Mouse (Mus musculus): ENCODE measurements around the gene A930017K11Rik. TPM values are rescaled to one million over a fixed set of nuclear protein-coding genes. Genes with fewer than 3 reads are reported as not detected.

Gene A930017K11Rik
- polyA plus RNA-seq, 1 experiment from 2014 or later, result not detected

- no peaks in the 10 kb centered on the region for H3K9me3 ChIP-seq (ENCODE audit: control insufficient read depth, low read length)
- DNase-seq (ENCODE audit: low spot score) (no peak), ATAC-seq (ENCODE audit: low read depth) (no peak)
- H3K27me3 ChIP-seq (replicated peaks; ENCODE audit: control insufficient read depth, insufficient read depth, low read length), result no peaks in the 10 kb centered on the region
- H3K36me3 ChIP-seq (ENCODE audit: control insufficient read depth, insufficient read depth, low read length), result peaks cover 62% of the 10 kb centered on the region
- H3K4me1 ChIP-seq (ENCODE audit: control insufficient read depth, insufficient read depth, low read length), result no peaks in the 10 kb centered on the region
- H3K9ac ChIP-seq (ENCODE audit: low read depth, low read length), result no peak overlapping the region
- H3K4me2 ChIP-seq (ENCODE audit: low read depth, low read length), result no peak overlapping the region
- H3K4me3 ChIP-seq (ENCODE audit: low read depth, low read length), result no peak overlapping the region
- H3K27ac ChIP-seq (replicated peaks; ENCODE audit: low read depth, low read length), result no peak overlapping the region
- WGBS, result 96% methylated on average over 7 of the region's 7 CpGs
Observed at GRCm38 (mm10) chr17:25962413-25962905, 10.1 kb upstream of the A930017K11Rik start.

- no peaks in the 10 kb centered on the region for H3K9me3 ChIP-seq (ENCODE audit: control insufficient read depth, low read length)
- no peak for DNase-seq (ENCODE audit: low spot score)
- 92% methylated on average over 5 of the region's 5 CpGs for WGBS
- no peak overlapping the region for H3K27ac ChIP-seq (replicated peaks; ENCODE audit: low read depth, low read length)
- H3K4me1 ChIP-seq (ENCODE audit: control insufficient read depth, insufficient read depth, low read length), result no peaks in the 10 kb centered on the region
- no peak for ATAC-seq (ENCODE audit: low read depth)
- H3K4me2 ChIP-seq (ENCODE audit: low read depth, low read length), result no peak overlapping the region
- peaks cover 63% of the 10 kb centered on the region for H3K36me3 ChIP-seq (ENCODE audit: control insufficient read depth, insufficient read depth, low read length)
- H3K9ac ChIP-seq (ENCODE audit: low read depth, low read length), result no peak overlapping the region
- no peaks in the 10 kb centered on the region for H3K27me3 ChIP-seq (replicated peaks; ENCODE audit: control insufficient read depth, insufficient read depth, low read length)
- H3K4me3 ChIP-seq (ENCODE audit: low read depth, low read length), result no peak overlapping the region
Observed at GRCm38 (mm10) chr17:25961566-25961965, 9.2 kb upstream of the A930017K11Rik start.

GRCm38 (mm10) chr17:25959630-25960467 lies 7.5 kb upstream of the A930017K11Rik start:
- no peaks in the 10 kb centered on the region for H3K9me3 ChIP-seq (ENCODE audit: control insufficient read depth, low read length)
- no peaks in the 10 kb centered on the region for H3K27me3 ChIP-seq (replicated peaks; ENCODE audit: control insufficient read depth, insufficient read depth, low read length)
- 92% methylated on average over 15 of the region's 23 CpGs for WGBS
- no peak overlapping the region for H3K27ac ChIP-seq (replicated peaks; ENCODE audit: low read depth, low read length)
- no peaks in the 10 kb centered on the region for H3K4me1 ChIP-seq (ENCODE audit: control insufficient read depth, insufficient read depth, low read length)
- H3K4me3 ChIP-seq (ENCODE audit: low read depth, low read length), result no peak overlapping the region
- peaks cover 63% of the 10 kb centered on the region for H3K36me3 ChIP-seq (ENCODE audit: control insufficient read depth, insufficient read depth, low read length)
- no peak for DNase-seq (ENCODE audit: low spot score)
- H3K4me2 ChIP-seq (ENCODE audit: low read depth, low read length), result no peak overlapping the region
- H3K9ac ChIP-seq (ENCODE audit: low read depth, low read length), result no peak overlapping the region
- ATAC-seq (ENCODE audit: low read depth), result no peak

GRCm38 (mm10) chr17:25958771-25959494 lies 6.6 kb upstream of the A930017K11Rik start:
- Histone ChIP-seq H3K9me3 (ENCODE audit: control insufficient read depth, low read length) (no peaks in the 10 kb centered on the region), H3K36me3 (ENCODE audit: control insufficient read depth, insufficient read depth, low read length) (peaks cover 56% of the 10 kb centered on the region), H3K4me1 (ENCODE audit: control insufficient read depth, insufficient read depth, low read length) (no peaks in the 10 kb centered on the region), H3K9ac (ENCODE audit: low read depth, low read length) (no peak overlapping the region), H3K27me3 (replicated peaks; ENCODE audit: control insufficient read depth, insufficient read depth, low read length) (no peaks in the 10 kb centered on the region), H3K4me2 (ENCODE audit: low read depth, low read length) (no peak overlapping the region), H3K27ac (replicated peaks; ENCODE audit: low read depth, low read length) (no peak overlapping the region), H3K4me3 (ENCODE audit: low read depth, low read length) (no peak overlapping the region)
- ATAC-seq (ENCODE audit: low read depth), result no peak
- no peak for DNase-seq (ENCODE audit: low spot score)
- 89% methylated on average over 10 of the region's 11 CpGs for WGBS

- peaks cover 45% of the 10 kb centered on the region; the same call in 1 of the 2 replicates for H3K36me3 ChIP-seq (ENCODE audit: control insufficient read depth, insufficient read depth, low read length)
- WGBS, result 74% methylated on average over 10 of the region's 14 CpGs
- peak; percentile 20; the same call in 1 of the 2 replicates for ATAC-seq (ENCODE audit: low read depth)
Observed at GRCm38 (mm10) chr17:25957586-25958051, 5.3 kb upstream of the A930017K11Rik start.

GRCm38 (mm10) chr17:25956631-25957030 lies 4.3 kb upstream of the A930017K11Rik start:
- ATAC-seq (ENCODE audit: low read depth) (no peak; the same call in 1 of the 2 replicates), DNase-seq (ENCODE audit: low spot score) (peak; percentile 27)
- Histone ChIP-seq H3K9ac (ENCODE audit: low read depth, low read length) (no peak overlapping the region), H3K4me2 (ENCODE audit: low read depth, low read length) (no peak overlapping the region), H3K27ac (replicated peaks; ENCODE audit: low read depth, low read length) (no peak overlapping the region), H3K27me3 (replicated peaks; ENCODE audit: control insufficient read depth, insufficient read depth, low read length) (peaks cover 21% of the 10 kb centered on the region), H3K4me1 (ENCODE audit: control insufficient read depth, insufficient read depth, low read length) (no peaks in the 10 kb centered on the region), H3K4me3 (ENCODE audit: low read depth, low read length) (no peak overlapping the region), H3K36me3 (ENCODE audit: control insufficient read depth, insufficient read depth, low read length) (peaks cover 42% of the 10 kb centered on the region; the same call in 1 of the 2 replicates), H3K9me3 (ENCODE audit: control insufficient read depth, low read length) (no peaks in the 10 kb centered on the region)
- WGBS, result 75% methylated on average over 7 of the region's 7 CpGs

More at GRCm38 (mm10) chr17:25957586-25958051, 5.3 kb upstream of the A930017K11Rik start:
- Histone ChIP-seq H3K4me2 (ENCODE audit: low read depth, low read length) (no peak overlapping the region), H3K27me3 (replicated peaks; ENCODE audit: control insufficient read depth, insufficient read depth, low read length) (peaks cover 11% of the 10 kb centered on the region), H3K4me3 (ENCODE audit: low read depth, low read length) (no peak overlapping the region), H3K4me1 (ENCODE audit: control insufficient read depth, insufficient read depth, low read length) (no peaks in the 10 kb centered on the region), H3K27ac (replicated peaks; ENCODE audit: low read depth, low read length) (no peak overlapping the region), H3K9me3 (ENCODE audit: control insufficient read depth, low read length) (no peaks in the 10 kb centered on the region), H3K9ac (ENCODE audit: low read depth, low read length) (no peak overlapping the region)
- DNase-seq (ENCODE audit: low spot score), result peak; percentile 33

DNA sequence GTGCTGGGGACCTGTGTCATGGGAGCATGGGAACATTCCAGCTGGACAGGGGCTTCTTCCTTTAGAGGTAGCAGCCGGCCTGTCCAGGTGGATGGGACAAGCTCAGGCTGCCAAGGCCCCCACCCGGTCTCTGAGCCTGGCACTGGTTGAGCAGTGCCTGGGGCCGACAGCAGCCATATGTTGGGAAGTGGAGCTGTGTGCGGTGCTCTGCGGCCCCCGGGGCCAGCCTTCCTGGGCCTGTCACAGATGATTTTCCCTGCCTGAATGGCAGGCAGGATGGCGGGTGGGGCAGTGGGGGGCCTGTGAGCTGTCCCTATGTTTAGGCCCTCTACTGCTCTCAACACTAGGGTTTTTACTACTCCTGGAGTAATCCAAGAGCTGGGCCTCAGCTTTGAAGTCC lies 3.8 kb upstream of the A930017K11Rik start:
- no peak for ATAC-seq (ENCODE audit: low read depth)
- peaks cover 38% of the 10 kb centered on the region; the same call in 1 of the 2 replicates for H3K36me3 ChIP-seq (ENCODE audit: control insufficient read depth, insufficient read depth, low read length)
- H3K4me2 ChIP-seq (ENCODE audit: low read depth, low read length), result no peak overlapping the region
- 56% methylated on average over 4 of the region's 7 CpGs for WGBS
- no peak for DNase-seq (ENCODE audit: low spot score)
- H3K9ac ChIP-seq (ENCODE audit: low read depth, low read length), result no peak overlapping the region
- H3K4me3 ChIP-seq (ENCODE audit: low read depth, low read length), result no peak overlapping the region
- H3K27me3 ChIP-seq (replicated peaks; ENCODE audit: control insufficient read depth, insufficient read depth, low read length), result peaks cover 25% of the 10 kb centered on the region
- H3K4me1 ChIP-seq (ENCODE audit: control insufficient read depth, insufficient read depth, low read length), result peaks cover 4% of the 10 kb centered on the region; the same call in 1 of the 2 replicates
- H3K9me3 ChIP-seq (ENCODE audit: control insufficient read depth, low read length), result no peaks in the 10 kb centered on the region
- H3K27ac ChIP-seq (replicated peaks; ENCODE audit: low read depth, low read length), result no peak overlapping the region

GRCm38 (mm10) chr17:25955736-25956135 lies 3.4 kb upstream of the A930017K11Rik start:
- DNase-seq (ENCODE audit: low spot score) (no peak), ATAC-seq (ENCODE audit: low read depth) (no peak)
- no peak overlapping the region for H3K27ac ChIP-seq (replicated peaks; ENCODE audit: low read depth, low read length)
- no peak overlapping the region for H3K4me3 ChIP-seq (ENCODE audit: low read depth, low read length)
- no peak overlapping the region for H3K4me2 ChIP-seq (ENCODE audit: low read depth, low read length)
- H3K36me3 ChIP-seq (ENCODE audit: control insufficient read depth, insufficient read depth, low read length), result peaks cover 33% of the 10 kb centered on the region; the same call in 1 of the 2 replicates
- H3K9ac ChIP-seq (ENCODE audit: low read depth, low read length), result no peak overlapping the region
- peaks cover 30% of the 10 kb centered on the region for H3K27me3 ChIP-seq (replicated peaks; ENCODE audit: control insufficient read depth, insufficient read depth, low read length)
- H3K4me1 ChIP-seq (ENCODE audit: control insufficient read depth, insufficient read depth, low read length), result peaks cover 7% of the 10 kb centered on the region; the same call in 1 of the 2 replicates
- WGBS, result 62% methylated on average over 3 of the region's 3 CpGs
- H3K9me3 ChIP-seq (ENCODE audit: control insufficient read depth, low read length), result no peaks in the 10 kb centered on the region
